Mouse (Mus musculus) limb, embryonic 15.5 days (tissue): ENCODE measurements around the gene Schip1. TPM values are rescaled to one million over a fixed set of nuclear protein-coding genes. Genes with fewer than 3 reads are reported as not detected.

Experiments
- polyA plus RNA-seq: library from polyadenylated mRNA; unstranded; fragments of >200 nt; fragmentation: Nextera tagmentation; extraction: Ambion mirVana; gene quantifications from 2 replicates; pipeline ENCODE4 v1.2.1, GENCODE M21; 2015

Schip1 gene
- polyA plus RNA-seq, 1 experiment from 2014 or later, result 16.1 TPM

Other genes starting within 250 kb of the Schip1 start
- gene Iqcj, start 172.6 kb upstream of the Schip1 start, polyA plus RNA-seq, result 0.15 TPM in 1 of 2 replicates, not detected in the other
- gene Iqschfp, start 172.6 kb upstream of the Schip1 start, polyA plus RNA-seq, result 0.14 and 0.54 TPM in 2 replicates